Mouse (Mus musculus) myocyte (in vitro differentiated cells): Measurements from ENCODE around the gene Ltbr.

Source experiments
- CEBPB ChIP-seq: IDR thresholded peaks from 2 replicates; pipeline ENCODE4 v1.6.1; 2011; ENCODE audit warnings: mild to moderate bottlenecking, moderate library complexity; ENCODE audit not compliant: poor library complexity, insufficient read depth, severe bottlenecking
- E2F4 ChIP-seq: IDR thresholded peaks from one replicate; pipeline ENCODE4 v1.6.1; 2011; ENCODE audit warnings: mild to moderate bottlenecking, control low read depth, moderate library complexity; ENCODE audit not compliant: insufficient read depth
- MAX ChIP-seq: IDR thresholded peaks from one replicate; pipeline ENCODE4 v1.6.1; 2011; ENCODE audit warnings: low read depth, mild to moderate bottlenecking, control low read depth
- MYOD1 ChIP-seq, 3 experiments: IDR thresholded peaks; one replicate each; pipeline ENCODE4 v1.6.1; 2011; ENCODE audit warnings: control low read depth in 2 of 3, low read depth in 2 of 3, mild to moderate bottlenecking in 2 of 3, moderate library complexity in 1 of 3; ENCODE audit not compliant: insufficient read length in 2 of 3, control insufficient read depth in 1 of 3
- MYOG ChIP-seq, 3 experiments: IDR thresholded peaks; one replicate each; pipeline ENCODE4 v1.6.1; 2011; ENCODE audit warnings: control low read depth in 2 of 3, low read depth in 2 of 3, mild to moderate bottlenecking in 2 of 3; ENCODE audit not compliant: insufficient read length in 2 of 3, control insufficient read depth in 1 of 3, insufficient read depth in 1 of 3
- POLR2A ChIP-seq: IDR thresholded peaks from one replicate; pipeline ENCODE4 v1.6.1; 2011; ENCODE audit warnings: low read depth, mild to moderate bottlenecking, control low read depth, moderate library complexity; ENCODE audit not compliant: insufficient read length
- POLR2AphosphoS2 ChIP-seq: IDR thresholded peaks from one replicate; pipeline ENCODE4 v1.6.1; 2011; ENCODE audit warnings: low read depth, control low read depth; ENCODE audit not compliant: insufficient read length
- TCF12 ChIP-seq: IDR thresholded peaks from one replicate; pipeline ENCODE4 v1.6.1; 2011; ENCODE audit warnings: mild to moderate bottlenecking, control low read depth; ENCODE audit not compliant: poor library complexity, insufficient read depth, severe bottlenecking
- TCF3 ChIP-seq: IDR thresholded peaks from one replicate; pipeline ENCODE4 v1.6.1; 2011; ENCODE audit warnings: low read depth, control low read depth; ENCODE audit not compliant: insufficient read length
- USF1 ChIP-seq: IDR thresholded peaks from one replicate; pipeline ENCODE4 v1.6.1; 2011; ENCODE audit warnings: low read depth, mild to moderate bottlenecking, control low read depth, moderate library complexity

DNA sequence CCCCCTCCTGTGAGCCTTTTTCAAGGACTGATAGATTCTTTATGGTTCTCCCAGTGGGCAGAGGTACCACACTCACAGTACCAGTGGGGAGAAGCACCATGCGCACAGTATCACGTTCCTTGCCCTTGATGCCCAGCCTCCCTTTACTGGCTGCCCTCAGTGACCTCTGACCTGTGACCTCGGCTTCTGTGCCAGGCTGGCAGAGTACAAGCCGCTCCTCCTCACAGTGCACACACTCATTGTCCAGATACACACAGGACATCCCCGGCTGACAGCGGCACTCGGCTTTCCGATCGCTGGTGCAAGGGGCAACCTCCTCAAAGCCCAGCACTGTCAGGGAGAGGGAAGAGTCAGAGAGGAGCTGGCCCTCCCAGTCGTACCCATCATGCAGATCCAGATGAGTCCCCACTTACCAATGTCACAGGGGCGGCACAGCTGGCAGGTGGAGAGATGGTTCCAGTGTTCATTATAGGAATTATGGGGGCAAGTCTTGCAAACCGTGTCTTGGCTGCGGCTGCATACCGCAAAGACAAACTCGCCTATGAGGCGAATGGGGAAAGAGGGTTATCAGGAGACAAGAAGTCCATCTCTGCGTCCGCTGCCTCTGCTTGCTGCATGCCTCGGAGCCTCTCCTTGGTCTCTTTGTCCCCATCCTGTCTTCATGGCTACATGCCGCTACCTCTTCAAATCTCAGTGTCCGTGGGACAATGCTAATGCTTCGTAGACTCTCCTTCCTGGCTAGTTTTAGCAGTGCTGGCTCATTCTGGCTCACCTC, 917 bp downstream of the Ltbr start:
- TF ChIP-seq USF1 (no peak), POLR2A (no peak), MAX (no peak), E2F4 (no peak), CEBPB (no peak), MYOG (IDR thresholded peaks at IDR 0.05; ENCODE audit: control insufficient read depth in 1 of 3, insufficient read depth in 1 of 3, insufficient read length in 2 of 3, low read depth in 2 of 3) (no peak), POLR2AphosphoS2 (no peak), MYOD1 (IDR thresholded peaks at IDR 0.05; ENCODE audit: control insufficient read depth in 1 of 3, insufficient read length in 2 of 3, low read depth in 2 of 3) (no peak), TCF3 (no peak), TCF12 (no peak)
